Mouse (Mus musculus): ENCODE measurements around the gene Il2rb. TPM values are rescaled to one million over a fixed set of nuclear protein-coding genes. Genes with fewer than 3 reads are reported as not detected.

The Il2rb gene
- total and polyA plus RNA-seq, 2 experiments from 2014 or later, result 0.19 to 0.38 TPM

GRCm38 (mm10) chr15:78483311-78483710 lies 11.8 kb downstream of the Il2rb start:
- WGBS, result 76% methylated on average over 4 of the region's 4 CpGs
- Histone ChIP-seq H3K27me3 (ENCODE audit: insufficient read depth, low read length) (no peaks in the 10 kb centered on the region), H3K27ac (ENCODE audit: low read depth, low read length) (no peak overlapping the region), H3K9me3 (ENCODE audit: low read length) (no peaks in the 10 kb centered on the region), H3K4me3 (ENCODE audit: low read depth, low read length) (no peak overlapping the region), H3K4me2 (ENCODE audit: low read depth, low read length, poor library complexity, severe bottlenecking) (no peak overlapping the region), H3K9ac (replicated peaks; ENCODE audit: low read length, poor library complexity, severe bottlenecking) (no peak overlapping the region), H3K36me3 (ENCODE audit: insufficient read depth, low read length) (no peaks in the 10 kb centered on the region), H3K4me1 (ENCODE audit: insufficient read depth, low read length) (no peaks in the 10 kb centered on the region)
- no peak for TF ChIP-seq CTCF (IDR thresholded peaks at IDR 0.05)
- ATAC-seq (ENCODE audit: low FRiP score) (no peak), DNase-seq (ENCODE audit: low spot score) (no peak)

DNA sequence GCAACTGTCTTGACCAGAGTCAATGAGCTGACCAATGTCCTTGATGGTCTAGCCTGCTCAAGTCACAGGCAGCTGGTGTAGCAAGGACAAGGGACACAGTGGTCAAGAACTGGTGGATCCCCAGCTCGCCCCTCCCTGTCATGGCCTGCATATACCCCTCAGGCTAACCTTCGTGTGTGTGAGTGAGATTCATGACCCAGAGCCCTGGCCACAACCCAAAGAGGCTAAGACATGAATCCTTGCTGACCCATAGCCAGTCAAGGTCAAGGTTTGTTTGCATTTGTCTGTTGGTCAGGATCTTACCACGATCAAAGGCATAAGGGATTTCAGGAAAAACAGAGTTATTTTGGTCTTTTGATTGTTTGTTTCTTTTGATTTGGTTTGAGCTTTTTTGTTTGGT lies 12.6 kb downstream of the Il2rb start:
- no peak overlapping the region for H3K9ac ChIP-seq (replicated peaks; ENCODE audit: low read length, poor library complexity, severe bottlenecking)
- H3K27me3 ChIP-seq (ENCODE audit: insufficient read depth, low read length), result no peaks in the 10 kb centered on the region

GRCm38 (mm10) chr15:78481448-78482000 lies 13.5 kb downstream of the Il2rb start:
- H3K9ac ChIP-seq (replicated peaks; ENCODE audit: low read length, poor library complexity, severe bottlenecking), result no peak overlapping the region
- no peaks in the 10 kb centered on the region for H3K9me3 ChIP-seq (ENCODE audit: low read length)
- 52% methylated on average over 9 of the region's 9 CpGs for WGBS
- 0 out of 2 replicates have a peak, but pooled peaks have one; percentile 3 for TF ChIP-seq CTCF (IDR thresholded peaks at IDR 0.05)
- no peak overlapping the region for H3K4me3 ChIP-seq (ENCODE audit: low read depth, low read length)
- no peaks in the 10 kb centered on the region for H3K27me3 ChIP-seq (ENCODE audit: insufficient read depth, low read length)
- no peaks in the 10 kb centered on the region for H3K4me1 ChIP-seq (ENCODE audit: insufficient read depth, low read length)
- DNase-seq (ENCODE audit: low spot score) (no peak), ATAC-seq (ENCODE audit: low FRiP score) (no peak)
- H3K36me3 ChIP-seq (ENCODE audit: insufficient read depth, low read length), result no peaks in the 10 kb centered on the region
- H3K4me2 ChIP-seq (ENCODE audit: low read depth, low read length, poor library complexity, severe bottlenecking), result no peak overlapping the region
- no peak overlapping the region for H3K27ac ChIP-seq (ENCODE audit: low read depth, low read length)

More for the DNA sequence above, 12.6 kb downstream of the Il2rb start:
- ATAC-seq (ENCODE audit: low FRiP score), result no peak
- Histone ChIP-seq H3K27ac (ENCODE audit: low read depth, low read length) (no peak overlapping the region), H3K4me2 (ENCODE audit: low read depth, low read length, poor library complexity, severe bottlenecking) (no peak overlapping the region), H3K36me3 (ENCODE audit: insufficient read depth, low read length) (no peaks in the 10 kb centered on the region), H3K4me3 (ENCODE audit: low read depth, low read length) (no peak overlapping the region), H3K9me3 (ENCODE audit: low read length) (no peaks in the 10 kb centered on the region), H3K4me1 (ENCODE audit: insufficient read depth, low read length) (no peaks in the 10 kb centered on the region)
- no peak for DNase-seq (ENCODE audit: low spot score)
- WGBS, result 75% methylated on average over 3 of the region's 3 CpGs
- no peak for TF ChIP-seq CTCF (IDR thresholded peaks at IDR 0.05)

DNA sequence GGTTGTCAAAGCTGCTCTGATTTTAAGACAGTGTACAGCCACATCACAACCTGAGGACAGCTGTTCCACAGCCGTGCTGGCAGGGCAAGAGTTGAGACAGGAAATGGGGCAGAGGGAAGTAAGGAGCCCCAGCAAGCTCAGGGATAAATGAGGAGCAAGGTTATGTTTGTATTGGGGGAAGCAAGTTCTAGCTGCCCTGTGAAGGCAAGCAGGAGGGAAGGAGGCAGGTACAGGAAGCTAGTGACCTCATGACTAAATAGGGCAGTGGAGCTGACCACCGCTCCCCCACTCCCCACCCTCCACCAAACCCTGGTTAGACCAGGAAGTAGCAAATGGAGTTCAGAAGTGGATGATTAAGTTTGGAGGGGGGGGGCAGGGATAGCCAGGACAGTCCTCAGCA lies 14.1 kb downstream of the Il2rb start:
- Histone ChIP-seq H3K9ac (replicated peaks; ENCODE audit: low read length, poor library complexity, severe bottlenecking) (no peak overlapping the region), H3K27me3 (ENCODE audit: insufficient read depth, low read length) (no peaks in the 10 kb centered on the region), H3K36me3 (ENCODE audit: insufficient read depth, low read length) (no peaks in the 10 kb centered on the region), H3K4me2 (ENCODE audit: low read depth, low read length, poor library complexity, severe bottlenecking) (no peak overlapping the region), H3K9me3 (ENCODE audit: low read length) (no peaks in the 10 kb centered on the region), H3K4me3 (ENCODE audit: low read depth, low read length) (no peak overlapping the region), H3K4me1 (ENCODE audit: insufficient read depth, low read length) (no peaks in the 10 kb centered on the region), H3K27ac (ENCODE audit: low read depth, low read length) (no peak overlapping the region)
- TF ChIP-seq CTCF (IDR thresholded peaks at IDR 0.05), result no peak
- DNase-seq (ENCODE audit: low spot score), result no peak
- WGBS, result 88% methylated on average over 2 of the region's 2 CpGs
- no peak for ATAC-seq (ENCODE audit: low FRiP score)

- H3K9ac ChIP-seq (replicated peaks; ENCODE audit: low read length, poor library complexity, severe bottlenecking), result no peak overlapping the region
- H3K9me3 ChIP-seq (ENCODE audit: low read length), result no peaks in the 10 kb centered on the region
- H3K27ac ChIP-seq (ENCODE audit: low read depth, low read length), result no peak overlapping the region
- H3K4me2 ChIP-seq (ENCODE audit: low read depth, low read length, poor library complexity, severe bottlenecking), result no peak overlapping the region
- ATAC-seq (ENCODE audit: low FRiP score) (no peak), DNase-seq (ENCODE audit: low spot score) (no peak)
- H3K4me3 ChIP-seq (ENCODE audit: low read depth, low read length), result no peak overlapping the region
- 73% methylated on average over 7 of the region's 7 CpGs for WGBS
- no peaks in the 10 kb centered on the region for H3K36me3 ChIP-seq (ENCODE audit: insufficient read depth, low read length)
- no peaks in the 10 kb centered on the region for H3K4me1 ChIP-seq (ENCODE audit: insufficient read depth, low read length)
- H3K27me3 ChIP-seq (ENCODE audit: insufficient read depth, low read length), result no peaks in the 10 kb centered on the region
- TF ChIP-seq CTCF (IDR thresholded peaks at IDR 0.05), result no peak
Observed at GRCm38 (mm10) chr15:78480111-78480510, 15.0 kb downstream of the Il2rb start.

- Histone ChIP-seq H3K27me3 (ENCODE audit: insufficient read depth, low read length) (no peaks in the 10 kb centered on the region), H3K9me3 (ENCODE audit: low read length) (no peaks in the 10 kb centered on the region), H3K27ac (ENCODE audit: low read depth, low read length) (no peak overlapping the region), H3K4me3 (ENCODE audit: low read depth, low read length) (no peak overlapping the region), H3K4me1 (ENCODE audit: insufficient read depth, low read length) (no peaks in the 10 kb centered on the region), H3K4me2 (ENCODE audit: low read depth, low read length, poor library complexity, severe bottlenecking) (no peak overlapping the region), H3K9ac (replicated peaks; ENCODE audit: low read length, poor library complexity, severe bottlenecking) (no peak overlapping the region), H3K36me3 (ENCODE audit: insufficient read depth, low read length) (no peaks in the 10 kb centered on the region)
- ATAC-seq (ENCODE audit: low FRiP score), result no peak
- no peak for DNase-seq (ENCODE audit: low spot score)
- 82% methylated on average over 5 of the region's 5 CpGs for WGBS
- TF ChIP-seq CTCF (IDR thresholded peaks at IDR 0.05), result no peak
Observed at GRCm38 (mm10) chr15:78479470-78479869, 15.6 kb downstream of the Il2rb start.
